Mouse (Mus musculus): ENCODE measurements around the gene Sapcd2.

The Sapcd2 gene

DNA sequence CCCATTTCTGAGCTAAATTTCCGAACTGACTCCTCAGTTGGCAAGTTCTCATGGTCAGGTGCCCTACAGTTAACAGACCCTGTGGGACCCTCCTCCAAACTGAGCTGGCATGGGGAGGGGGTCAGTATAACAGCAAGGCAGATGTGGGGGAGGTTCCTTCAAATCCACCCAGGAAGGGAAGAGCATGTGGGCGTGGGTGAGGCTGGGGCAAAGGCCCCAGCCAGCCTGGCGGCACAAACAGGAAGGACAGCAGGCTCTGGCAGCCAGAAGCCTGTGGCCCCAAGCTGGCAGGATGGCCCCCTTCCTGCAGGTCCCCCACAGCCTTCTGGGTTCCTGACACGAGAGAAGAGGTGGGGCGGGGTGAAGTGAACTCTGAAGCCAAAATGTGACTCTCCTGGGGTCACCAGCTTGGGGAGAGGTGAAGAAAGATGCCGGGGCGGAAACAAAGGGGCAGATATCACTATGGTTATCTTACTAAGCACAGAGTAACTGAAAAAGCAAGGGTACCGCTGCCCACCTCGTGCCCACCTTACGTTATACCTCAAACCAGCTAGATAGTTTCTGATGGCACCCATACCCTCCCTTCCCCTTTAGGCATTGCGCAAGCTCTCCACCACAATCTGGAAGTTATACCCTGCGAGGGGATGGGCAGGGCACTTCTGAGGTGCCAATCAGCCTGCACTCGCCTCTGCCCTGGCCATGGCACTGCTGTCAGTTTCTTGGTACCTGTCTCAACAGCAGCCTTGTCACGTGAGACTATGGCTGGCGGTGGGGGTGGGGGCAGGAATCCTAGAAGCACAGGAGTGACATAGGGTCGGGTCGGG lies 50.7 kb downstream of the Sapcd2 start, which contains the start of gene Fut7:
Gene Fut7, plus strand, starts transcription at position 681 of the 824 bp plus-strand sequence.
- no peak for DNase-seq (ENCODE audit: low spot score)

DNA sequence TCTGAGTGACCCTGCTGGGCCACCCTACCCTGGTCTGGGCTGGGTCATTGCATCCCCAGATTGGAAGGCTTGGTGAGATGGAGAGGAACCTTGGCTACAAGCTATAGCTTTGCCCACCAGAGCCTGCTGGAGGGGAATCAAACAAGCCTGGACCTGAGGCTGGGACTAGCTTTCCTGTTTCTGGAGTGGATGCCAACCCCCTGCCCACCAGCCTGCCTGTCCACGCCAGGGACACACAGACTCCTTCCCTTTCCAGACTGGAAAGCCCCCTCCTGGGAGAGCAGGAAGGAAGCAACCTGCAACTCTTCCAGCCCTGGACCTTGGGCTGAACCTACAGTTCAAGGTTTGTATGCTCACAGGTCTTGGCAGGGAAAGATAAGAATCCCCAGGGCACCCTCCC lies 51.5 kb downstream of the Sapcd2 start:
- DNase-seq (ENCODE audit: low spot score), result no peak

DNA sequence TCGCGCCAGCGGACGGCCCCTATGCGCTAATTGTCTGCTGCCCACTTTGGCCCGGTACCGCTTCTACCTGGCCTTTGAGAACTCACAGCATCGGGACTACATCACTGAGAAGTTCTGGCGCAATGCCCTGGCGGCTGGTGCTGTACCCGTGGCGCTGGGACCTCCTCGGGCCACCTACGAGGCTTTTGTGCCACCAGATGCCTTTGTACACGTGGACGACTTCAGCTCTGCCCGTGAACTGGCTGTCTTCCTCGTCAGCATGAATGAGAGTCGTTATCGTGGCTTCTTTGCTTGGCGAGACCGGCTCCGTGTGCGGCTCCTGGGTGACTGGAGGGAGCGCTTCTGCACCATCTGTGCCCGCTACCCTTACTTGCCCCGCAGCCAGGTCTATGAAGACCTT lies 53.4 kb downstream of the Sapcd2 start:
- no peak for DNase-seq (ENCODE audit: low spot score)

DNA sequence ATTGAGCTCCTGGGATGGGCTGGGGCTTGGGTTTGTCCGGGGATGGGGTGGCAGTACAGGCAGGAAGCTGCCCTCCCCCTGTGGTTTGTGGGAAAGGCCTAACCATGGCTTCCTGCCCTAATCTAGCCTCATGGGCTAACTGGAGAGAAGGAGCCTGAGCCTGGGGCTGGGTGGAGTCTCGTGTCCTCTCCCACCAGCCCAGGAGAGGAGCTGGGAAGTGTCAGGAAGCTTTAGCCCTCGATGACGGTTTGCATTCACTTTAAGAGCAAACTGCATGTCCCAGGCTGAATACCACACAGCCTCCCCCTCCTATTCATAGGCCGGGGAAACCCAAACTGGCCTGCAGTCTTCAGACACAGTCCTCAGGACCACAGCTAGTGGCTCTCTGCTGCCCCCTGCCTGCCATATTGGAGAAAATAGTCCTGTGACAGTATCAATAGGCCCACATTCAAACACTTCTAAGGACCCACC lies 54.6 kb downstream of the Sapcd2 start:
- DNase-seq (ENCODE audit: low spot score), result peak; percentile 55

DNA sequence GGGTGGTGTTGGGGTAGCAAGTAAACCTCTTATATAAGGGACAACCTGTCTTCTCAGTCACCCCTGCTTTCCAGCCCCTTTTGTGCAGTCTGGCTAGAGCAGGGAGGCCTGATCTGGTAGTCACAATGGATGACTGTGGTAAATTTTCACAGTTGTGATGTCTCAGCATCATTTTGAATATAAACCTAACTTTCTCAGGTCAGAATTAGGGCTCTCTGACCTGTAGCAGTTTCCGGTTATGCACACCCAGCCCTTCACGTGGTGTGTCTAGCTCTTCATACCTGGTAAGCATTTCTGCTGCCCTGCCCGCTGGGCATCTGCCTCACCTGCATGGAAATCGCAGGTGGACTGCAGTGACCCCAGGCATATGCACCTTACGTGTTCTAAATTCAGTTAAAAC lies 55.1 kb downstream of the Sapcd2 start:
- no peak for DNase-seq (ENCODE audit: low spot score)
